Mouse (Mus musculus): ENCODE data around the gene Tbc1d12.

GRCm38 (mm10) chr19:38928481-38929158, 92.2 kb downstream of the Tbc1d12 start:
- TF ChIP-seq MXI1 (IDR thresholded peaks at IDR 0.05; ENCODE audit: low read depth, low read length), result no peak
- no peak for TF ChIP-seq NRF1 (IDR thresholded peaks at IDR 0.05; ENCODE audit: insufficient read depth, low read depth, low read length, poor library complexity, severe bottlenecking)
- TF ChIP-seq POLR2A (IDR thresholded peaks at IDR 0.05; ENCODE audit: control insufficient read depth in 1 of 2, insufficient read depth in 1 of 2, low read depth in 1 of 2, low read length in 2 of 2, poor library complexity in 1 of 2), result no peak
- no peak for TF ChIP-seq CHD2 (IDR thresholded peaks at IDR 0.05; ENCODE audit: low read length)
- no peak for TF ChIP-seq RAD21 (IDR thresholded peaks at IDR 0.05; ENCODE audit: low read depth, low read length)
- no peak for TF ChIP-seq USF2 (IDR thresholded peaks at IDR 0.05; ENCODE audit: borderline replicate concordance in 1 of 2, insufficient read depth in 1 of 2, low read depth in 1 of 2, low read length in 2 of 2)
- TF ChIP-seq ZC3H11A (IDR thresholded peaks at IDR 0.05; ENCODE audit: low read depth, low read length), result no peak
- no peak for TF ChIP-seq E2F4 (IDR thresholded peaks at IDR 0.05; ENCODE audit: borderline replicate concordance, low read depth, low read length)
- no peak for TF ChIP-seq CTCF (IDR thresholded peaks at IDR 0.05 in 2 of 3, conservative IDR thresholded peaks at IDR 0.05 in 1 of 3; ENCODE audit: control insufficient read depth in 1 of 3, insufficient read depth in 1 of 3, low read depth in 2 of 3, low read length in 3 of 3, poor library complexity in 1 of 3, severe bottlenecking in 1 of 3)
- TF ChIP-seq ELF1 (IDR thresholded peaks at IDR 0.05; ENCODE audit: low read depth, low read length), result no peak
- no peak for TF ChIP-seq EP300 (IDR thresholded peaks at IDR 0.05; ENCODE audit: low read depth in 1 of 2, low read length in 2 of 2)
- TF ChIP-seq BHLHE40 (IDR thresholded peaks at IDR 0.05; ENCODE audit: borderline replicate concordance, low read depth, low read length), result no peak
- TF ChIP-seq ZKSCAN1 (IDR thresholded peaks at IDR 0.05; ENCODE audit: low read depth, low read length), result no peak
- no peak for TF ChIP-seq HCFC1 (IDR thresholded peaks at IDR 0.05; ENCODE audit: low read depth, low read length)

Measured in MEL (cell line).